Mouse (Mus musculus): Measurements from ENCODE around the gene Adamts7. TPM values are rescaled to one million over a fixed set of nuclear protein-coding genes. Genes with fewer than 3 reads are reported as not detected.
A peak's percentile ranks its signal among the peaks of the same experiment; 100 is the strongest.

Gene Adamts7
- total RNA-seq (2015) (not detected in 2 replicates), total RNA-seq (2017) (0.24 TPM in 1 of 2 replicates, not detected in the other)

- ATAC-seq (ENCODE audit: poor library complexity, severe bottlenecking), result peak; percentile 41
These were observed at the start of gene Adamts7 for GRCm38 (mm10) chr9:90162926-90163748. TSS of gene Adamts7 (plus strand) at chr9:90163069.

GRCm38 (mm10) chr9:90113151-90113550 lies 49.7 kb upstream of the Adamts7 start:
- no peak for ATAC-seq (ENCODE audit: poor library complexity, severe bottlenecking)

- ATAC-seq (ENCODE audit: poor library complexity, severe bottlenecking), result peak; percentile 80
These were observed 49.0 kb upstream of the Adamts7 start for GRCm38 (mm10) chr9:90113651-90114566.

GRCm38 (mm10) chr9:90114567-90115307 lies 48.1 kb upstream of the Adamts7 start, which contains the start of gene Morf4l1:
TSS of gene Morf4l1 (minus strand) at chr9:90114774.
- peak; percentile 86 for ATAC-seq (ENCODE audit: poor library complexity, severe bottlenecking)

- no peak for ATAC-seq (ENCODE audit: poor library complexity, severe bottlenecking)
These were observed 47.6 kb upstream of the Adamts7 start for GRCm38 (mm10) chr9:90115308-90115700.

- ATAC-seq (ENCODE audit: poor library complexity, severe bottlenecking), result no peak
These were observed 45.6 kb upstream of the Adamts7 start for GRCm38 (mm10) chr9:90117234-90117633.

GRCm38 (mm10) chr9:90122246-90122740 lies 40.6 kb upstream of the Adamts7 start:
- no peak for ATAC-seq (ENCODE audit: poor library complexity, severe bottlenecking)

- ATAC-seq (ENCODE audit: poor library complexity, severe bottlenecking), result no peak
These were observed 38.6 kb upstream of the Adamts7 start for GRCm38 (mm10) chr9:90124156-90124872.

GRCm38 (mm10) chr9:90124873-90125245 lies 38.0 kb upstream of the Adamts7 start:
- ATAC-seq (ENCODE audit: poor library complexity, severe bottlenecking), result no peak

GRCm38 (mm10) chr9:90125416-90126099 lies 37.3 kb upstream of the Adamts7 start:
- ATAC-seq (ENCODE audit: poor library complexity, severe bottlenecking), result no peak

- ATAC-seq (ENCODE audit: poor library complexity, severe bottlenecking), result peak; percentile 93
These were observed 36.4 kb upstream of the Adamts7 start for GRCm38 (mm10) chr9:90126260-90127010.

GRCm38 (mm10) chr9:90127146-90127545 lies 35.7 kb upstream of the Adamts7 start:
- ATAC-seq (ENCODE audit: poor library complexity, severe bottlenecking), result peak; percentile 5; the same call in 1 of the 2 replicates

- ATAC-seq (ENCODE audit: poor library complexity, severe bottlenecking), result no peak
These were observed 34.1 kb upstream of the Adamts7 start for GRCm38 (mm10) chr9:90128636-90129201.

GRCm38 (mm10) chr9:90133562-90134355 lies 29.1 kb upstream of the Adamts7 start:
- no peak for ATAC-seq (ENCODE audit: poor library complexity, severe bottlenecking)

GRCm38 (mm10) chr9:90135466-90135865 lies 27.4 kb upstream of the Adamts7 start:
- ATAC-seq (ENCODE audit: poor library complexity, severe bottlenecking), result no peak

GRCm38 (mm10) chr9:90135963-90136677 lies 26.7 kb upstream of the Adamts7 start:
- ATAC-seq (ENCODE audit: poor library complexity, severe bottlenecking), result no peak

- no peak for ATAC-seq (ENCODE audit: poor library complexity, severe bottlenecking)
These were observed 26.2 kb upstream of the Adamts7 start for GRCm38 (mm10) chr9:90136678-90136965.
